Mouse (Mus musculus) spleen, embryonic (tissue): ENCODE data around the gene Slc4a1.

Source experiments
- CTCF ChIA-PET: fragments of 350-600 bp; sonication (Branson Sonifier 250); formaldehyde crosslinking; loops from one replicate; lab custom pipeline; 2022; lab: Charles Lee

The Slc4a1 gene

GRCm38 (mm10) chr11:102376196-102376835, 10.3 kb upstream of the Slc4a1 start:
- CTCF ChIA-PET: interaction anchor here (0.7 kb wide), 1 partner anchor 297 kb away, joined by 3 read pairs; no protein-coding TSS in a partner anchor

GRCm38 (mm10) chr11:102375196-102376173, 9.5 kb upstream of the Slc4a1 start:
- CTCF ChIA-PET: no interaction called here

- CTCF ChIA-PET: no interaction called here
Observed at GRCm38 (mm10) chr11:102374108-102374725, 8.2 kb upstream of the Slc4a1 start.

- CTCF ChIA-PET: no interaction called here
Observed at GRCm38 (mm10) chr11:102373646-102374045, 7.6 kb upstream of the Slc4a1 start.

- CTCF ChIA-PET: no interaction called here
Observed at GRCm38 (mm10) chr11:102372936-102373335, 6.9 kb upstream of the Slc4a1 start.

GRCm38 (mm10) chr11:102371926-102372685, 6.1 kb upstream of the Slc4a1 start:
- CTCF ChIA-PET: no interaction called here

- CTCF ChIA-PET: no interaction called here
Observed at GRCm38 (mm10) chr11:102370285-102370684, 4.3 kb upstream of the Slc4a1 start.

- CTCF ChIA-PET: no interaction called here
Observed at GRCm38 (mm10) chr11:102369263-102369662, 3.3 kb upstream of the Slc4a1 start.

GRCm38 (mm10) chr11:102368347-102368746, 2.3 kb upstream of the Slc4a1 start:
- CTCF ChIA-PET: no interaction called here

GRCm38 (mm10) chr11:102367504-102368280, 1.7 kb upstream of the Slc4a1 start:
- CTCF ChIA-PET: no interaction called here

GRCm38 (mm10) chr11:102365699-102366098, 304 bp downstream of the Slc4a1 start:
- CTCF ChIA-PET: no interaction called here

GRCm38 (mm10) chr11:102364570-102365371, 1.2 kb downstream of the Slc4a1 start:
- CTCF ChIA-PET: no interaction called here

GRCm38 (mm10) chr11:102363623-102364022, 2.4 kb downstream of the Slc4a1 start:
- CTCF ChIA-PET: no interaction called here

GRCm38 (mm10) chr11:102361776-102362495, 4.1 kb downstream of the Slc4a1 start:
- CTCF ChIA-PET: no interaction called here

- CTCF ChIA-PET: no interaction called here
Observed at GRCm38 (mm10) chr11:102358365-102358764, 7.6 kb downstream of the Slc4a1 start.

- CTCF ChIA-PET: interaction anchor here (0.6 kb wide), 1 partner anchor 52 kb away, joined by 10 read pairs; no protein-coding TSS in a partner anchor
Observed at GRCm38 (mm10) chr11:102356636-102357350, 9.2 kb downstream of the Slc4a1 start.

- CTCF ChIA-PET: no interaction called here
Observed at GRCm38 (mm10) chr11:102356190-102356589, 9.8 kb downstream of the Slc4a1 start.

- CTCF ChIA-PET: no interaction called here
Observed at GRCm38 (mm10) chr11:102355501-102355900, 10.5 kb downstream of the Slc4a1 start.
